Mouse (Mus musculus) heart, postnatal 25 days (tissue): ENCODE results near the gene Zbtb46. TPM values are rescaled to one million over a fixed set of nuclear protein-coding genes. Genes with fewer than 3 reads are reported as not detected.
A peak's percentile ranks its signal among the peaks of the same experiment; 100 is the strongest.

Experiments
- DNase-seq: peaks from one replicate; pipeline ENCODE4 v3.0.0; 2022; ENCODE audit warnings: low spot score
- intact Hi-C: fragments of 180-260 bp; cut with DNase I; formaldehyde crosslinking; loops from one replicate; pipeline ENCODE4 v1.15.1; 2025
- total RNA-seq, 2 experiments: library from RNA; stranded (reverse); gene quantifications; 2 replicates each; pipeline ENCODE4 v1.2.3; 2021

Zbtb46 gene
- total RNA-seq, 2 experiments from 2014 or later, result 10.1 to 14.2 TPM

- intact Hi-C loops, result loop anchor here (5.0 kb wide), 1 partner anchor 36 kb away; no protein-coding TSS in a partner anchor
- peak; percentile 17 for DNase-seq
Measured at GRCm38 (mm10) chr2:181415945-181416344, 43.3 kb downstream of the Zbtb46 start.

- no peak for DNase-seq
- intact Hi-C loops, result loop anchor here (5.0 kb wide), 2 partner anchors 154 to 169 kb away; partner anchors contain the start of gene Uckl1
Measured at GRCm38 (mm10) chr2:181413141-181413540, 46.1 kb downstream of the Zbtb46 start.

DNA sequence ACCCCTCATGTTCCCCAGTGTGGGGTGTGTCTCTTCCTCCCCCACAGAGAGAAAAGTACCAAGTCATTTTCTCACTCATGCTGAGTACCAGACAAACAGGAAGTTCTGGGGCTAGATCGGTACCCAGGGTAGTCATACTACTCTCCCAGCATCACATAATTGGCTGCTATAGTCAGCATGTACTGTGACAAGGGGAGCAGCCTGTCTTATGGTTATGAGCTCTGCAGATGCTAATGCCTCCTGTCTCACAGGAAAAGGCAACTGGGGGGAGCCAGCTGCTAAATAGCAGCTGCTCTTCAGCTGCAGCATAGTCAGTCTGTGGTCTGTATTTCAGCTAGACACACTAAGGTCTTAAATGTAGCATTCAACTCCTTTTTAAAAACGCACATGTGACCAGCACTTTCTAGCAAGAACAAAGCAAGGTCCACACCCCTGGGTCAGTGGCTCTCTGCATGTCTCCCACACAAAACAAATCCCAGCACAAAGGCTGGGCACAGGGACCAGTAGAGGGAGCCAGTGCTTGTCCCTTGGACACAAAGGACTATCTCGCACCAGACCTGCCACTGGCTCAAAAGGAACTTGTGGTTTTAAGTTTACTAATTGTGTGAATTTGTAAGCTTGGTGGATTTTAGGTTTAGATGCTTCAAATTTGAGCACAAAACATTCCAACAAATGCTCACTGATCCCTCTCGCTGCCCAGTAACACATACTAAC is 48.3 kb downstream of the Zbtb46 start:
- intact Hi-C loops, result loop anchor here (1.0 to 5.0 kb wide), 3 partner anchors 86 to 171 kb away; partner anchors contain the start of genes Tpd52l2 and Uckl1
- peak; percentile 35 for DNase-seq

DNA sequence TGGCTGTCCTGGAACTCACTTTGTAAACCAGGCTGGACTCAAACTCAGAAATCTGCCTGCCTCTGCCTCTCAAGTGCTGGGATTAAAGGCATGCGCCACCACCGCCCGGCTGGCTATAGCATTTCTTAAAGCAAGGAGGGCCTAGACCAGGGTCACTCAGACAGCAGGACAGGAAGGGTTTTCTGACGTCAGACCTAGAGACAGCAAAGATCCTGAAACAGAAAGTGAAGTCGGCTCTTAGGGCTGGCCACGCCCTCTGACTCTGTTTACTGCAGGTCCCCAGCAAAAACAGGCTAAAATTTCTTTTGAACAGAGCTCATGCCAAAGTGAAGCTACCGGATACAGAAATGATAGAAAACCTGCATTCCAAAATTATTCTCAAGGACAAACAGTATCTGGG is 49.6 kb downstream of the Zbtb46 start:
- intact Hi-C loops, result loop anchor here (5.0 kb wide), 2 partner anchors 158 to 173 kb away; partner anchors contain the start of gene Uckl1
- DNase-seq, result no peak

DNA sequence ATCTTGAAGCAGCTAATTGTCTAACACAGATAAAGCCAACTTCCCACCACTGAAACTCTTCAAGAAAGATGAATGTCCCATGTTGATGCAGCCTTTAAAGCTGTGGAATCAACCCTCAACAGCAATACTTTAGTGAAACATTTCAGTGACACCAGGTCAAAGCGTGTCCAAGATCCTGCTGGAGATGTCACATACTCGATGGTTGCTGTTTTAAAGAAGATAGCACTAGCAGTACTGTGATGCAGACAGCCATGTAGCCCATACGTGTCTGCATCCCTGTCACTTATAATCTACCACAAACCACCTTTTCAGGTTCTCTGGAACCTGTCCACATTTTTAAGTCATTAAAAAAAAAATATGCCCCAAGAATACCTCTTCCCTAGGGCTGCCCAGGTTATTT is 55.5 kb downstream of the Zbtb46 start:
- intact Hi-C loops, result no loop called here
- DNase-seq, result no peak

GRCm38 (mm10) chr2:181401497-181401896 is 57.7 kb downstream of the Zbtb46 start:
- no peak for DNase-seq
- intact Hi-C loops, result no loop called here

GRCm38 (mm10) chr2:181397207-181397761 is 61.9 kb downstream of the Zbtb46 start:
- DNase-seq, result no peak
- intact Hi-C loops, result no loop called here

DNA sequence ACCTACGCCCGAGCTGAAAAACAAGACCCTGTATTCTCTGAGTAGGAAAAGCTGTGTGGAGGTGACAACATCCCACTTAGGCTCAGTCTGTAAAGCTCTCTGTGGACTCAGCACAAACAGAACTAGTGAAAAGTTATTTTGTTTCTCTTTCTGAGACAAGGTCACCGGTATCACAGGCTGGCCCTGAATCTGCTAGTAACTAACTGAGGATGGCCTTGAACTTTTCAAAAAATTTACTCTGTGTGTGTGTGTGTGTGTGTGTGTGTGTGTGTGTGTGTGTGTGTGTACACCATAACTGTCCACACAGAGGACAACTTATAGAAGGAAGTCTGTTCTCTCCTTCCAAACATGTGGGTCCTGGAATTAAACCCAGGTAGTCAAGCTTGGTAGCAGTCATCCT is 65.1 kb downstream of the Zbtb46 start:
- intact Hi-C loops, result loop anchor here (5.0 kb wide), 1 partner anchor 203 kb away; the partner anchor contains the start of gene Samd10
- DNase-seq, result no peak

GRCm38 (mm10) chr2:181392600-181393213 is 66.5 kb downstream of the Zbtb46 start:
- DNase-seq, result peak; percentile 48
- intact Hi-C loops, result loop anchor here (2.0 to 5.0 kb wide), 3 partner anchors 94 to 205 kb away; partner anchors contain the start of genes Samd10 and Tpd52l2

- DNase-seq, result no peak
- intact Hi-C loops, result loop anchor here (5.0 kb wide), 1 partner anchor 206 kb away; the partner anchor contains the start of gene Samd10
Measured at GRCm38 (mm10) chr2:181391541-181391940, 67.7 kb downstream of the Zbtb46 start.

DNA sequence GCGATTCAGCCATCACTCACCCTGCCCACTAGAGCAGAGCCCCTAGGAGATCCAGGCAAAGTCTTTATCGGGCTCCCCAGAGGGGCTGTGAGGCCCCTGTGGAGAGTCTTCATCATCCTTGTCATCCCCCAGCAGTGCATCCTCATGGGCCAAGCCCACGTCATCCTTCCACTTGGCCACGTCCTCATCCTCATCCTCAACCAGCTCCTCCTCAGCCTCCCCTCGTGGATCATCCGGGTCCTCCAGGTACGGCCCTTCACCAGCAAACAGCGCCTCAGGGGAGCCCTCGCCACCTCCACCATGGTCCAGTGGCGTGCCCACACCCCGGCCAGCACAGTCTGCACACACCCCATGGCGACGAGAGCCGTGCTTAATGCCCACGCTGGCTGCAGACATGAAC is 68.2 kb downstream of the Zbtb46 start:
- intact Hi-C loops, result loop anchor here (5.0 kb wide), 1 partner anchor 206 kb away; the partner anchor contains the start of gene Samd10
- no peak for DNase-seq

DNA sequence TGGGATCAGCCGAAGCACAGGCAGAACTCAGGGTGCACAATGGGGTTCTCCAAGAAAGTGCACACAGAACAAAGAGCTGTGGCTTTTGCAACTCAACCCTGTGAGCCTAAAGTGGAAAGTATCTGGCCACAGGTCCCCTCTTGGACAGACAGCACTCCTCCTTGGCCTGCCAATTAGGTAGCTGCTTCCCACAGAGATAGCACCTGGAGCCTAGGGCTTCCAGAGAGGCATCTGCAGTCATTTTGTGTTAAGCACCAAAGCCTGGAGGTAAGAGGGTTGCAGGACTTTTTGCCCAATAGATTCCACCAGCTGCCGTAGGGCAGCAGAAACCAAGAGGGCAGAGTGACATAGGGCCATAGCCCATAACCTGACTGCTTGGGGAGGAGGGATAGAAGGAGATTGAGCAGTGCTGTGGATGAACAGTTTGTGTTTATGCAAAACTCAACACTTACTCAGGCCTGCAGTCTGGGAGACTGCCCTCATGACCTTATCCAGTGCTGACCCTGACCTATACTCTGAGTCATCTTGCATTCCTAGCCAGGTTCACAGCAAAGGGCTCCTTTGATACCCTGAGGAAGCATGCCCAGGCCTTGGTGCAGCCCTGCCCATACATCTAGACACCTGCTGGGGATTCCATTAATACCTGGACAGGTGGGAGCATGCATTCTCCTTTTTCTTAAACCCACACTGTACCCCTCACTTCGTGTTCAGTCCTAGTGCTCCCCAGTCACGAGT is 68.9 kb downstream of the Zbtb46 start:
- intact Hi-C loops, result loop anchor here (5.0 kb wide), 1 partner anchor 207 kb away; the partner anchor contains the start of gene Samd10
- no peak for DNase-seq

- DNase-seq, result no peak
- intact Hi-C loops, result no loop called here
Measured at GRCm38 (mm10) chr2:181386663-181387210, 72.5 kb downstream of the Zbtb46 start.

- DNase-seq, result no peak
- intact Hi-C loops, result no loop called here
Measured at GRCm38 (mm10) chr2:181385885-181386284, 73.3 kb downstream of the Zbtb46 start.

DNA sequence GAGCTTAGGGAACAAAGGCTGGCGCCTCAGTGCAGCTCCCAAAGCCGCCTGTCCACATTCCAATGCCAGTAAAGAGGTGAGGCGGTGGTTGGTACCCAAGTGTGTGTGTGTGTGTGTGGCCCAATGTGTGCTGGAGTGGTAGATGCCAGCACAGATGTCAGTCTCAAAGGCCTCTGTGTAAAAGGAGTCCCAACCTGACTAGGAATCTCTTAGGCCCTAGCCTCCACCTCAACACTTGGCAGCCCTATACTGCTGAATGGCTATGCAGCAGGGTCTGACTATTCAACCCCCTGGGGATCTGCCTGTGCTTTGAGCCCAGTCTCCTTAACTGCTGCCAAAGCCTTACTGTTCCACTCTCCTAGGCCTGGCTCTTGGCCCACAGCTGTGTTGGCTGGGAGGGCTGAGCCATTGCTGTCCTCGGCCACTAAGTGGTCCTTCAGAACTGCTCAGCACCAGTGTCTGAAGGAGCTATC is 74.3 kb downstream of the Zbtb46 start:
- intact Hi-C loops, result no loop called here
- DNase-seq, result peak; percentile 58

DNA sequence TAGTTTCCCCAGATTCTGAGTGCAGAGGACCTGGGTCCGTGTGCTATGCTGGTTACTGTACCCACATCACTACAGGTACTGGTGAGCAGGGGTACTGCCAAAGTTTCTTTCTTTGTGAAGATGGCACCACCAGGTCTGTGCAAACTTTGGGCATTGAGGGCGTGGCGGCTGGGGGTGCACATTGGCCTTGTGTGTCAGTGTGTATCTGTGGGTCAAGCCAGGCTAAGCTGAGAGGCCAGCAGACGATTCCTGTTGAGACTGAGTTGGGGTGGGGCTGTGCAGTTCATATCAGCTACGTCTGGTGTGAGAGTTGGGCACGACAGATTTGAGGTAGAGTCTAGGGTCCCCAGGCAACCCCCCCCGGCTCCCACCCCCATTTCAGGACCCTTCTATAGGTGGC is 74.8 kb downstream of the Zbtb46 start:
- intact Hi-C loops, result no loop called here
- no peak for DNase-seq

GRCm38 (mm10) chr2:181381631-181382306 is 77.5 kb downstream of the Zbtb46 start:
- DNase-seq, result no peak
- intact Hi-C loops, result no loop called here

DNA sequence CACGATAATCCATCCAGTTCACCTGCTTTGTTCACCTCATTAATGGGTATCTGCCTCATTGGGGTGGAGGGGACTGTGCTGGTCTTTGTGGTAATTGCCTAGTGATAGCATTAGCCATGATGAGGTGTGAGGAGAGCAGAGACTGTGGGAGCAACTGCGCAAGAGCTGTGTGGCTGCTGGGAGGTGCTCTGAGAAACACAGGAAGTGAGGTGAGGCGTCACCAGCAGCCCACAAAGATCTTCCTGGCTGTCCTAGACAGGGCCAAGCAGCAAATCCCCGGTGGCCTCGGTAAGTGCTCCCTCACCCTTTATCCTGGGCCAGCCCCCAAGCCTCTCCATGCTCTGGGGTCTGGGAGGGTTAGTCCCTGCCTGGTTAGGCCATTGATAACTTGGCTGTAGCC is 78.1 kb downstream of the Zbtb46 start:
- intact Hi-C loops, result no loop called here
- DNase-seq, result no peak

DNA sequence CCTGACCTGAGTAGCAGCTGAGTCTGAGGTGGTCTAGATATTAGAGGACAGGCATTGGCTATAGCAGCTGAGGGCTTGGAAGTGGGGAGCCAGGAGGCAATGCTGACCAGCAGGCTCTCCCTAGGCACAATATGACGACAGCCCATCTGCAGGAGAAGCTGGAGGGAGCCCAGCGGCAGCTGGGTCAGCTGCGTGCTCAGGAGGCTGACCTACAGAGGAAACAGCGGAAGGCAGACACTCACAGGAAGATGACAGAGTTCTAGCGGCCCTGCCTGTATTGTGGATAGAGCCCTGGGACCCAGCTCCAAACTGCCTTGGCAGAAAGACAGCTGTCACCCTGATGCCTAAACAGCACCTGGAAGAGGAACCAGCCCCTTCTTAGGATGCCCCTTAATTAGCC is 79.0 kb downstream of the Zbtb46 start:
- no peak for DNase-seq
- intact Hi-C loops, result no loop called here
